In genomic region chr7:144760228-144760627, GRCm38 (mm10) we compare ENCODE assay signal across 24 mouse cellular contexts. TPM values are rescaled to one million over a fixed set of nuclear protein-coding genes. Genes with fewer than 3 reads are reported as not detected.
DNase-seq lines count a peak whose midpoint lies in the region; ATAC-seq and TF ChIP-seq lines count a peak whose summit lies in the region.
"Had no signal": no experiment of that assay in that cellular context is flagged by ENCODE, and none has a peak within 500 bp of the region (broad histone marks: within the 10 kb centered on the region; RNA-seq: fewer than 3 reads in every experiment).

No protein-coding gene starts in this region.

- no peak for DNase-seq in forebrain, postnatal 0 days
- peak; percentile 33 for DNase-seq in hindbrain, embryonic 14.5 days (ENCODE audit: low spot score)
- no peak for DNase-seq in lung, postnatal 25 days (ENCODE audit: low spot score)
- DNase-seq: cerebellum, adult 9-11 months; embryo, embryonic 11 days; gastrocnemius, postnatal 10 days; heart, adult 11 months; heart, postnatal 14 days; kidney, adult 8-10 months; kidney, postnatal 36 days; lung, adult 18-20 months; lung, postnatal 14 days had no signal

- ATAC-seq in forebrain, embryonic 12.5 days (ENCODE audit: low FRiP score), result 0 out of 2 replicates have a peak, but pooled peaks have one; percentile 23
- no peak; the same call in 1 of the 2 replicates for ATAC-seq in forebrain, postnatal 0 days
- no peak for ATAC-seq in midbrain, embryonic 16.5 days
- no peak for ATAC-seq in midbrain, embryonic 15.5 days (replicated peaks)
- ATAC-seq in hindbrain, embryonic 14.5 days (ENCODE audit: low FRiP score), result peak; percentile 34; the same call in 1 of the 2 replicates
- no peak for ATAC-seq in monocyte, adult 5-6 weeks (replicated peaks; ENCODE audit: insufficient number of reproducible peaks, low FRiP score, low TSS enrichment, poor library complexity, severe bottlenecking)
- ATAC-seq: inflammation-experienced regulatory T-cells, adult 6 months had no signal

- no peak overlapping the region for H3K4me2 ChIP-seq in forebrain, embryonic 12.5 days
- no peak overlapping the region for H3K4me2 ChIP-seq in forebrain, postnatal 0 days (ENCODE audit: low read depth)
- H3K4me2 ChIP-seq in midbrain, embryonic 16.5 days (ENCODE audit: low read length), result no peak overlapping the region
- no peak overlapping the region for H3K4me2 ChIP-seq in midbrain, embryonic 15.5 days
- H3K4me2 ChIP-seq in hindbrain, embryonic 14.5 days (replicated peaks), result no peak overlapping the region
- H3K4me2 ChIP-seq: embryonic facial prominence, embryonic 15.5 days; heart, embryonic 12.5 days; liver, embryonic 11.5 days had no signal

- no peaks in the 10 kb centered on the region for H3K36me3 ChIP-seq in forebrain, embryonic 12.5 days (replicated peaks)
- no peaks in the 10 kb centered on the region for H3K36me3 ChIP-seq in forebrain, postnatal 0 days (ENCODE audit: insufficient read depth)
- H3K36me3 ChIP-seq in midbrain, embryonic 16.5 days (ENCODE audit: control insufficient read depth, insufficient read depth, low read length), result no peaks in the 10 kb centered on the region
- no peaks in the 10 kb centered on the region for H3K36me3 ChIP-seq in midbrain, embryonic 15.5 days (replicated peaks)
- no peaks in the 10 kb centered on the region for H3K36me3 ChIP-seq in hindbrain, embryonic 14.5 days (replicated peaks; ENCODE audit: control insufficient read depth, insufficient read depth)
- H3K36me3 ChIP-seq: embryonic facial prominence, embryonic 15.5 days; heart, embryonic 12.5 days had no signal

- H3K4me3 ChIP-seq in forebrain, embryonic 12.5 days (replicated peaks), result no peak overlapping the region
- no peak overlapping the region for H3K4me3 ChIP-seq in forebrain, postnatal 0 days (ENCODE audit: low read depth, low read length)
- no peak overlapping the region for H3K4me3 ChIP-seq in midbrain, embryonic 16.5 days (ENCODE audit: low read depth, low read length)
- H3K4me3 ChIP-seq in midbrain, embryonic 15.5 days, result no peak overlapping the region
- no peak overlapping the region for H3K4me3 ChIP-seq in hindbrain, embryonic 14.5 days (replicated peaks; ENCODE audit: low read length)
- H3K4me3 ChIP-seq: embryonic facial prominence, embryonic 15.5 days; heart, embryonic 12.5 days; megakaryocyte, embryonic 14.5 days; myocyte had no signal

- H3K4me1 ChIP-seq in forebrain, embryonic 12.5 days, result peaks cover 26% of the 10 kb centered on the region
- H3K4me1 ChIP-seq in forebrain, postnatal 0 days (ENCODE audit: insufficient read depth), result no peaks in the 10 kb centered on the region
- H3K4me1 ChIP-seq in midbrain, embryonic 16.5 days (ENCODE audit: control insufficient read depth, insufficient read depth, low read length), result no peaks in the 10 kb centered on the region; the same call in 1 of the 2 replicates
- H3K4me1 ChIP-seq in midbrain, embryonic 15.5 days, result 0 out of 2 replicates have a peak, but pooled peaks cover 2% of the 10 kb centered on the region
- H3K4me1 ChIP-seq in hindbrain, embryonic 14.5 days (replicated peaks; ENCODE audit: control insufficient read depth, insufficient read depth, low read length), result no peaks in the 10 kb centered on the region
- H3K4me1 ChIP-seq: embryonic facial prominence, embryonic 15.5 days; megakaryocyte, embryonic 14.5 days had no signal

- no peaks in the 10 kb centered on the region for H3K9me3 ChIP-seq in forebrain, embryonic 12.5 days
- no peaks in the 10 kb centered on the region for H3K9me3 ChIP-seq in forebrain, postnatal 0 days (ENCODE audit: low read length)
- H3K9me3 ChIP-seq in midbrain, embryonic 16.5 days (replicated peaks; ENCODE audit: control insufficient read depth, low read length, poor library complexity, severe bottlenecking), result no peaks in the 10 kb centered on the region
- H3K9me3 ChIP-seq in midbrain, embryonic 15.5 days, result no peaks in the 10 kb centered on the region
- no peaks in the 10 kb centered on the region for H3K9me3 ChIP-seq in hindbrain, embryonic 14.5 days (ENCODE audit: control insufficient read depth, low read length)
- H3K9me3 ChIP-seq: embryonic facial prominence, embryonic 15.5 days had no signal

- TF ChIP-seq CTCF in forebrain, postnatal 0 days (IDR thresholded peaks at IDR 0.05; ENCODE audit: low read depth), result no peak

- no peak overlapping the region for H3K27ac ChIP-seq in forebrain, embryonic 12.5 days
- H3K27ac ChIP-seq in forebrain, postnatal 0 days (ENCODE audit: low read depth, low read length), result no peak overlapping the region
- 0 out of 2 replicates have a peak overlapping the region, but pooled peaks have one; percentile 32 for H3K27ac ChIP-seq in midbrain, embryonic 16.5 days (ENCODE audit: low read length)
- H3K27ac ChIP-seq in midbrain, embryonic 15.5 days, result no peak overlapping the region
- H3K27ac ChIP-seq in hindbrain, embryonic 14.5 days, result peak overlapping the region; percentile 61; the same call in 1 of the 2 replicates
- H3K27ac ChIP-seq: embryonic facial prominence, embryonic 15.5 days; stomach, postnatal 0 days had no signal

- 62% methylated on average over 9 of the region's 9 CpGs for WGBS in forebrain, embryonic 12.5 days
- WGBS in forebrain, postnatal 0 days, result 46% methylated on average over 9 of the region's 9 CpGs
- 41% methylated on average over 9 of the region's 9 CpGs for WGBS in midbrain, embryonic 16.5 days
- 48% methylated on average over 9 of the region's 9 CpGs for WGBS in midbrain, embryonic 15.5 days
- 43% methylated on average over 9 of the region's 9 CpGs for WGBS in hindbrain, embryonic 14.5 days

- peaks cover 5% of the 10 kb centered on the region; the same call in 1 of the 2 replicates for H3K27me3 ChIP-seq in forebrain, embryonic 12.5 days
- H3K27me3 ChIP-seq in forebrain, postnatal 0 days (ENCODE audit: insufficient read depth, low read length), result no peaks in the 10 kb centered on the region
- H3K27me3 ChIP-seq in midbrain, embryonic 16.5 days (ENCODE audit: control insufficient read depth, insufficient read depth, low read depth, low read length), result no peaks in the 10 kb centered on the region
- H3K27me3 ChIP-seq in midbrain, embryonic 15.5 days (replicated peaks), result no peaks in the 10 kb centered on the region
- H3K27me3 ChIP-seq in hindbrain, embryonic 14.5 days (ENCODE audit: control insufficient read depth, insufficient read depth, low read length), result no peaks in the 10 kb centered on the region
- H3K27me3 ChIP-seq: embryonic facial prominence, embryonic 15.5 days had no signal

- no peak overlapping the region for H3K9ac ChIP-seq in forebrain, embryonic 12.5 days
- H3K9ac ChIP-seq in forebrain, postnatal 0 days, result no peak overlapping the region
- H3K9ac ChIP-seq in midbrain, embryonic 16.5 days (ENCODE audit: low read depth, low read length), result no peak overlapping the region
- H3K9ac ChIP-seq in midbrain, embryonic 15.5 days, result no peak overlapping the region
- no peak overlapping the region for H3K9ac ChIP-seq in hindbrain, embryonic 14.5 days
- H3K9ac ChIP-seq: embryonic facial prominence, embryonic 15.5 days; heart, embryonic 12.5 days had no signal

RNA-seq across cellular contexts. Expression of gene Ano1, which starts 8.5 kb away (rescaled TPM):
- 17.1 and 27.4 TPM in 2 replicates for polyA plus RNA-seq in forebrain, embryonic 12.5 days (2016; fragmentation: Nextera tagmentation; extraction: Ambion mirVana)
- total RNA-seq in forebrain, postnatal 0 days (2014; rRNA removed), result 6.6 and 8.2 TPM in 2 replicates
- polyA plus RNA-seq in forebrain, postnatal 0 days (2015; fragmentation: Nextera tagmentation; extraction: Ambion mirVana), result 3.1 and 4.6 TPM in 2 replicates
- polyA plus RNA-seq in midbrain, embryonic 16.5 days (2015; fragmentation: Nextera tagmentation; extraction: Ambion mirVana), result 9.8 and 11.2 TPM in 2 replicates
- polyA plus RNA-seq in midbrain, embryonic 15.5 days (2015; fragmentation: Nextera tagmentation; extraction: Ambion mirVana), result 11.7 and 13.0 TPM in 2 replicates
- 4.5 and 5.6 TPM in 2 replicates for polyA plus RNA-seq in hindbrain, embryonic 14.5 days (2014; fragmentation: Nextera tagmentation; extraction: Ambion mirVana)
- 0.38 TPM in 1 of 3 replicates, not detected in the others for total RNA-seq in monocyte, adult 5-6 weeks (2017)
- total RNA-seq: CH12.LX had no signal
- polyA plus RNA-seq: inflammation-experienced regulatory T-cells, adult 6 months had no signal

Comparison
In these comparisons a context has a peak if more than half of its experiments do, and no peak if none do; other contexts are left out.
1. ATAC-seq: peak in forebrain, embryonic 12.5 days (single experiment) and hindbrain, embryonic 14.5 days (single experiment); none in forebrain, postnatal 0 days (single experiment), midbrain, embryonic 16.5 days (single experiment), midbrain, embryonic 15.5 days (single experiment) and monocyte, adult 5-6 weeks (single experiment).
2. H3K27ac ChIP-seq: peak in midbrain, embryonic 16.5 days (single experiment) and hindbrain, embryonic 14.5 days (single experiment); none in forebrain, embryonic 12.5 days (single experiment), forebrain, postnatal 0 days (single experiment) and midbrain, embryonic 15.5 days (single experiment).